Mouse (Mus musculus) heart, postnatal 36 days (tissue): ENCODE measurements around the gene Lexm. TPM values are rescaled to one million over a fixed set of nuclear protein-coding genes. Genes with fewer than 3 reads are reported as not detected.

Experiments used
- DNase-seq, 2 experiments: peaks; one replicate each; pipeline ENCODE4 v3.0.0; 2021 to 2022
- intact Hi-C: fragments of 180-260 bp; cut with DNase I; formaldehyde crosslinking; loops from one replicate; pipeline ENCODE4 v1.15.1; 2025
- total RNA-seq, 2 experiments: library from RNA; stranded (reverse); gene quantifications; 2 replicates each; pipeline ENCODE4 v1.2.3; 2021

Gene Lexm
- total RNA-seq, 2 experiments from 2014 or later, result not detected

GRCm38 (mm10) chr4:106550516-106551166 is 66.4 kb downstream of the Lexm start:
- intact Hi-C loops, result no loop called here
- DNase-seq, result no peak

DNA sequence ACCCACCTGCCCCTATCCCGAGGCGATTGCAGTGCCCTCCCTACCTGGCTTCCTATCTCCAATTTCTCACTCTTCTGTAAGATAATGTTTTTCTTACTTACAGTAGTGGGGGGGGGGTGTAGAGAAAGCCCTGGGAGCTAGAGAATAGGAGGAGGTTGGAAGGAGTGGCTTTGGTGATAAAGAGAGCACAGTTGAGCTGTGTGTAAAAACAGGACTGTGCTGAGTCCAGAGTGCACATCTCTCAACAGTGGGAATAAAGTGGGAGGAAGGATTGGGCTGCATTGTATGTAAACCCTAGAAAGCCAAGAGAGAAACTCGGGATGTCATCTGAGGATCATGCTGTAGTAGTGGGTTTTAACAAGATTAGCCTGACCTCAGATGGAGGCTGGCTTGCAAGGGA is 68.9 kb downstream of the Lexm start:
- DNase-seq, result no peak
- intact Hi-C loops, result no loop called here

DNA sequence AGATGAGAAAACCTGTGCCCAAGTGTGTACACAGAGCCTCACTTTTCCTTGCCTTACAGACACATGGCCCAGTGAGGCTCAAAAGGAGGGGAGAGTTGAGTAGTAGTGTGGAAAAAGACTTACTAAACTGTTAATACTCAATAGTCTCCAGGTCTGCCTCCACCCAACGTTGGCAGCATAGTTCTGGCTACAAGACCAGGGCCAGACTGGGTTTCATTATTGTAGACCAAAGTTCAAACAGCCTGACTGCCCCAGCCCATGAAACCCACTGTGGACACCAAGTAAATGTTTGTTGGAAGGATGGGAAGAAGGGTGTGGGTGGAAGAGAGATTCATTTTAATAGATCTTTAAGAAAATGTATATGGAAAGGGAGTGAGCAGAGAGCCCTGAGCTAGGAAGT is 70.1 kb downstream of the Lexm start:
- no peak for DNase-seq

GRCm38 (mm10) chr4:106545817-106546373 is 71.1 kb downstream of the Lexm start:
- intact Hi-C loops, result no loop called here
- no peak for DNase-seq

More for the DNA sequence above, 70.1 kb downstream of the Lexm start:
- intact Hi-C loops, result no loop called here

GRCm38 (mm10) chr4:106542211-106542610 is 74.8 kb downstream of the Lexm start:
- no peak for DNase-seq
- intact Hi-C loops, result no loop called here

DNA sequence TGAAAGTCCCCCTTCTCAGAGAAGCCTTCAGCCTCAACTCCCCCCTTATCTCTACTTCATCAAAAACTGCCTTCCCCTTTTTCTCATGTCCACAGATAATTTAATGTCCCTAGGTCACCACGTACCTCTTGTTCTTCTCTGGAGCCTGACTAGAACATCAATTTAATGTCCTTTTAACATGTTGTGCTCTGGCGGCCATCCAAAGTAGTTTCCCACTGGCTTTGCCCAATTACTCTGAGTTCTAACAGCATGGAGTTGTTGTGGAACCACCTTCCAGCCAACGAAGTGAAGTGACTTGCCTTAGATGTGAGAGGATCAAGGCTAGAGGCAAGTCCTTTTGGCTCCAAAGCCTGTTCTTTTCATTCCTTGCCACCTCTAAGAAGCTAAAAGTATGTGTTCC is 75.5 kb downstream of the Lexm start:
- DNase-seq, result no peak
- intact Hi-C loops, result no loop called here

Other genes with a start within 250 kb of the Lexm start
- gene Pcsk9, start 152.9 kb downstream of the Lexm start, total RNA-seq, result not detected
- not detected for gene Bsnd, start 125.0 kb downstream of the Lexm start, total RNA-seq
- 1 to 10 TPM; 1.4 to 2.3 TPM for gene Dhcr24, start 56.2 kb downstream of the Lexm start, total RNA-seq
- gene Ttc22, start 5.2 kb upstream of the Lexm start, total RNA-seq, result not detected
- 1 to 10 TPM; 3.2 to 5.6 TPM for gene Pars2, start 33.8 kb upstream of the Lexm start, total RNA-seq
- gene Ttc4, start 61.7 kb upstream of the Lexm start, total RNA-seq, result 10 to 100 TPM; 17.8 to 18.4 TPM
- gene Mroh7, start 113.7 kb upstream of the Lexm start, total RNA-seq, result under 1 TPM; 0.08 to 0.27 TPM
- gene Fam151a, start 116.6 kb upstream of the Lexm start, total RNA-seq, result under 1 TPM; 0.27 to 0.86 TPM
- gene Acot11, start 187.8 kb upstream of the Lexm start, total RNA-seq, result 10 to 100 TPM; 34.3 to 39.8 TPM